Mouse (Mus musculus) MEL (cell line): ENCODE results near the gene Mkrn1. TPM values are rescaled to one million over a fixed set of nuclear protein-coding genes. Genes with fewer than 3 reads are reported as not detected.

ENCODE experiments used
- DNase-seq: peaks from one replicate; pipeline ENCODE4 v3.0.0; 2011; ENCODE audit warnings: low read depth, low spot score
- H3K27ac ChIP-seq: 2 replicates; pipeline ENCODE4 v1.5.1; 2012; ENCODE audit warnings: low read depth, mild to moderate bottlenecking, control low read depth, low read length, moderate library complexity; ENCODE audit not compliant: control insufficient read depth
- H3K27me3 ChIP-seq, 2 experiments: fragments of 150-350 bp in 1 of 2; sonication (generic) in 1 of 2; 2 replicates each; pipeline ENCODE4 v1.6.1; 2012; ENCODE audit warnings: low read length in 2 of 2, mild to moderate bottlenecking in 2 of 2, improper control_type of control experiment in 1 of 2, moderate library complexity in 1 of 2; ENCODE audit not compliant: insufficient read depth in 2 of 2, control insufficient read depth in 1 of 2
- H3K36me3 ChIP-seq, 2 experiments: 2 replicates each; pipeline ENCODE4 v1.6.1; 2012 to 2014; ENCODE audit warnings: low read length in 2 of 2, improper control_type of control experiment in 1 of 2, inconsistent platforms in 1 of 2, mild to moderate bottlenecking in 1 of 2; ENCODE audit not compliant: insufficient read depth in 2 of 2, control insufficient read depth in 1 of 2
- H3K4me1 ChIP-seq, 2 experiments: fragments of 150-350 bp in 1 of 2; sonication (generic) in 1 of 2; 2 replicates each; pipeline ENCODE4 v1.6.1; 2012; ENCODE audit warnings: low read length in 2 of 2, improper control_type of control experiment in 1 of 2, mild to moderate bottlenecking in 1 of 2; ENCODE audit not compliant: insufficient read depth in 2 of 2, control insufficient read depth in 1 of 2
- H3K4me3 ChIP-seq, 2 experiments: fragments of 150-350 bp in 1 of 2; sonication (generic) in 1 of 2; 2 replicates each; pipeline ENCODE4 v1.5.1; 2012; ENCODE audit warnings: low read depth in 2 of 2, low read length in 2 of 2, mild to moderate bottlenecking in 2 of 2, moderate library complexity in 2 of 2, control low read depth in 1 of 2, improper control_type of control experiment in 1 of 2; ENCODE audit not compliant: control insufficient read depth in 1 of 2, insufficient read depth in 1 of 2
- H3K79me2 ChIP-seq: 2 replicates; pipeline ENCODE4 v1.6.1; 2012; ENCODE audit warnings: mild to moderate bottlenecking, low read length, moderate library complexity; ENCODE audit not compliant: control insufficient read depth, poor library complexity, insufficient read depth
- H3K9ac ChIP-seq: 2 replicates; pipeline ENCODE4 v1.6.1; 2012; ENCODE audit warnings: low read depth, mild to moderate bottlenecking, control low read depth, low read length, moderate library complexity; ENCODE audit not compliant: control insufficient read depth, poor library complexity, severe bottlenecking
- H3K9me3 ChIP-seq: fragments of 150-350 bp; sonication (generic); replicated peaks from 2 replicates; pipeline ENCODE4 v1.6.1; 2012; ENCODE audit warnings: mild to moderate bottlenecking, low read length, improper control_type of control experiment, moderate library complexity; ENCODE audit not compliant: insufficient read depth
- BHLHE40 ChIP-seq: IDR thresholded peaks from 2 replicates; pipeline ENCODE4 v1.6.1; 2012; ENCODE audit warnings: low read depth, mild to moderate bottlenecking, inconsistent platforms, low read length, improper control_type of control experiment, borderline replicate concordance
- CHD1 ChIP-seq: IDR thresholded peaks from 2 replicates; pipeline ENCODE4 v1.6.1; 2012; ENCODE audit warnings: low read depth, mild to moderate bottlenecking, inconsistent platforms, low read length, improper control_type of control experiment
- CHD2 ChIP-seq: IDR thresholded peaks from 2 replicates; pipeline ENCODE4 v1.6.1; 2011; ENCODE audit warnings: low read length, improper control_type of control experiment
- EP300 ChIP-seq, 2 experiments: IDR thresholded peaks; 2 replicates each; pipeline ENCODE4 v1.6.1; 2011; ENCODE audit warnings: improper control_type of control experiment in 2 of 2, low read length in 2 of 2, low read depth in 1 of 2, mild to moderate bottlenecking in 1 of 2
- ETS1 ChIP-seq: IDR thresholded peaks from 2 replicates; pipeline ENCODE4 v1.6.1; 2012; ENCODE audit warnings: low read depth, mild to moderate bottlenecking, inconsistent platforms, low read length, improper control_type of control experiment, moderate library complexity
- GABPA ChIP-seq: IDR thresholded peaks from 2 replicates; pipeline ENCODE4 v1.6.1; 2012; ENCODE audit warnings: low read depth, mild to moderate bottlenecking, inconsistent platforms, low read length, improper control_type of control experiment, moderate library complexity
- GATA1 ChIP-seq: IDR thresholded peaks from 2 replicates; pipeline ENCODE4 v1.6.1; 2011; ENCODE audit warnings: low read depth, low read length, improper control_type of control experiment
- HCFC1 ChIP-seq: IDR thresholded peaks from 2 replicates; pipeline ENCODE4 v1.6.1; 2012; ENCODE audit warnings: low read depth, mild to moderate bottlenecking, inconsistent platforms, low read length, improper control_type of control experiment, moderate library complexity
- JUND ChIP-seq: IDR thresholded peaks from 2 replicates; pipeline ENCODE4 v1.6.1; 2011; ENCODE audit warnings: low read depth, mild to moderate bottlenecking, improper control_type of control experiment, low read length
- KAT2A ChIP-seq: conservative IDR thresholded peaks from 2 replicates; pipeline ENCODE4 v1.6.1; 2012; ENCODE audit warnings: low read depth, low read length, improper control_type of control experiment, inconsistent platforms
- MAFK ChIP-seq: IDR thresholded peaks from 2 replicates; pipeline ENCODE4 v1.6.1; 2011; ENCODE audit warnings: low read depth, mild to moderate bottlenecking, low read length, improper control_type of control experiment, borderline replicate concordance
- MAX ChIP-seq: IDR thresholded peaks from 2 replicates; pipeline ENCODE4 v1.6.1; 2011; ENCODE audit warnings: low read length, improper control_type of control experiment
- MXI1 ChIP-seq: IDR thresholded peaks from 2 replicates; pipeline ENCODE4 v1.6.1; 2011; ENCODE audit warnings: mild to moderate bottlenecking, low read depth, low read length, improper control_type of control experiment
- MYB ChIP-seq: IDR thresholded peaks from 2 replicates; pipeline ENCODE4 v1.6.1; 2011; ENCODE audit warnings: mild to moderate bottlenecking, low read depth, low read length, improper control_type of control experiment
- MYC ChIP-seq: IDR thresholded peaks from 2 replicates; pipeline ENCODE4 v1.6.1; 2011; ENCODE audit warnings: low read depth, mild to moderate bottlenecking, low read length, improper control_type of control experiment, moderate library complexity
- NRF1 ChIP-seq: IDR thresholded peaks from 2 replicates; pipeline ENCODE4 v1.6.1; 2014; ENCODE audit warnings: low read depth, mild to moderate bottlenecking, inconsistent platforms, low read length, improper control_type of control experiment, moderate library complexity; ENCODE audit not compliant: poor library complexity, insufficient read depth, severe bottlenecking
- POLR2A ChIP-seq, 2 experiments: IDR thresholded peaks; 2 replicates each; pipeline ENCODE4 v1.6.1; 2011 to 2012; ENCODE audit warnings: low read length in 2 of 2, mild to moderate bottlenecking in 2 of 2, control low read depth in 1 of 2, improper control_type of control experiment in 1 of 2, low read depth in 1 of 2, moderate library complexity in 1 of 2; ENCODE audit not compliant: control insufficient read depth in 1 of 2, insufficient read depth in 1 of 2, poor library complexity in 1 of 2
- RCOR1 ChIP-seq: IDR thresholded peaks from 2 replicates; pipeline ENCODE4 v1.6.1; 2012; ENCODE audit warnings: low read depth, mild to moderate bottlenecking, inconsistent platforms, low read length, improper control_type of control experiment
- SIN3A ChIP-seq: IDR thresholded peaks from 2 replicates; pipeline ENCODE4 v1.6.1; 2012; ENCODE audit warnings: low read length, improper control_type of control experiment, inconsistent platforms
- SMC3 ChIP-seq: IDR thresholded peaks from 2 replicates; pipeline ENCODE4 v1.6.1; 2011; ENCODE audit warnings: low read depth, low read length, improper control_type of control experiment
- TAL1 ChIP-seq: IDR thresholded peaks from 2 replicates; pipeline ENCODE4 v1.6.1; 2012; ENCODE audit warnings: mild to moderate bottlenecking, inconsistent platforms, low read length, moderate library complexity, mixed read lengths
- TBP ChIP-seq: IDR thresholded peaks from 2 replicates; pipeline ENCODE4 v1.8.0; 2011; ENCODE audit warnings: low read depth, low read length, improper control_type of control experiment
- TCF12 ChIP-seq: IDR thresholded peaks from 2 replicates; pipeline ENCODE4 v1.6.1; 2014; ENCODE audit warnings: low read depth, mild to moderate bottlenecking, inconsistent platforms, low read length, improper control_type of control experiment, moderate library complexity
- UBTF ChIP-seq: IDR thresholded peaks from 2 replicates; pipeline ENCODE4 v1.6.1; 2012; ENCODE audit warnings: low read depth, mild to moderate bottlenecking, inconsistent platforms, low read length, improper control_type of control experiment, moderate library complexity, borderline replicate concordance; ENCODE audit not compliant: insufficient read depth
- USF2 ChIP-seq, 2 experiments: IDR thresholded peaks; 2 replicates each; pipeline ENCODE4 v1.6.1; 2011 to 2012; ENCODE audit warnings: improper control_type of control experiment in 2 of 2, low read length in 2 of 2, borderline replicate concordance in 1 of 2, inconsistent platforms in 1 of 2, low read depth in 1 of 2, mild to moderate bottlenecking in 1 of 2; ENCODE audit not compliant: insufficient read depth in 1 of 2
- ZC3H11A ChIP-seq: IDR thresholded peaks from 2 replicates; pipeline ENCODE4 v1.6.1; 2012; ENCODE audit warnings: low read depth, mild to moderate bottlenecking, inconsistent platforms, low read length, improper control_type of control experiment
- ZNF384 ChIP-seq: IDR thresholded peaks from 2 replicates; pipeline ENCODE4 v1.6.1; 2012; ENCODE audit warnings: low read depth, mild to moderate bottlenecking, inconsistent platforms, low read length, improper control_type of control experiment
- polyA plus RNA-seq, 2 experiments: library from polyadenylated mRNA; stranded (reverse) in 1 of 2; unstranded in 1 of 2; fragments of >175 nt in 1 of 2; fragments of >200 nt in 1 of 2; gene quantifications; 2 replicates each; pipeline versions ENCODE4 v1.2.1 to v1.2.4; 2012; ENCODE audit warnings: low replicate concordance in 2 of 2, low read depth in 1 of 2; ENCODE audit not compliant: insufficient read length in 2 of 2, insufficient read depth in 1 of 2, missing spikeins in 1 of 2
- total RNA-seq: library from RNA; depleted of rRNA; stranded (reverse); fragments of 300-350 nt; gene quantifications from 2 replicates; pipeline ENCODE4 v1.2.3, GENCODE M21; 2012

Gene Mkrn1
- total and polyA plus RNA-seq, 3 experiments, result 57.4 to 58.1 TPM; not detected in 1

GRCm38 (mm10) chr6:39379224-39379623, 41.0 kb downstream of the Mkrn1 start:
- peaks cover 0 to 14% of the 10 kb centered on the region in 2 experiments; a peak in 2 of 4 replicates for H3K36me3 ChIP-seq
- peak overlapping the region in 1 of 2 experiments; percentile 49; a peak in 2 of 4 replicates for H3K4me3 ChIP-seq
- H3K9ac ChIP-seq, result no peak overlapping the region
- peak; percentile 92 for DNase-seq
- H3K4me1 ChIP-seq, result peaks cover 5 to 20% of the 10 kb centered on the region in 2 experiments
- H3K9me3 ChIP-seq, result no peaks in the 10 kb centered on the region
- no peaks in the 10 kb centered on the region for H3K27me3 ChIP-seq
- H3K79me2 ChIP-seq, result no peaks in the 10 kb centered on the region; the same call in 1 of the 2 replicates
- H3K27ac ChIP-seq, result peak overlapping the region; percentile 39; the same call in 1 of the 2 replicates
- TF ChIP-seq TAL1 (peak; percentile 48), CHD2 (no peak), MAX (peak; percentile 61; the same call in 1 of the 2 replicates), GATA1 (peak; percentile 57), SIN3A (peak; percentile 84), MYB (no peak), ZC3H11A (no peak), TCF12 (peak; percentile 48), TBP (0 out of 2 replicates have a peak, but pooled peaks have one; percentile 25), MXI1 (peak; percentile 71; the same call in 1 of the 2 replicates), MAFK (peak; percentile 64; the same call in 1 of the 2 replicates), ZNF384 (no peak), USF2 (IDR thresholded peaks at IDR 0.05; ENCODE audit: borderline replicate concordance in 1 of 2, insufficient read depth in 1 of 2, low read depth in 1 of 2, low read length in 2 of 2) (no peak), NRF1 (no peak), KAT2A (no peak), RCOR1 (peak; percentile 100), UBTF (no peak), JUND (no peak), MYC (peak; percentile 51; the same call in 1 of the 2 replicates), CHD1 (no peak), POLR2A (IDR thresholded peaks at IDR 0.05; ENCODE audit: control insufficient read depth in 1 of 2, insufficient read depth in 1 of 2, low read depth in 1 of 2, low read length in 2 of 2, poor library complexity in 1 of 2) (no peak), SMC3 (no peak), HCFC1 (peak; percentile 50; the same call in 1 of the 2 replicates), GABPA (no peak), ETS1 (peak; percentile 79), BHLHE40 (peak; percentile 47; the same call in 1 of the 2 replicates), EP300 (IDR thresholded peaks at IDR 0.05; ENCODE audit: low read depth in 1 of 2, low read length in 2 of 2) (peak; percentile 68 to 71)
